Mouse (Mus musculus) 3T3-L1 (cell line): ENCODE data around the gene Crlf2.

Source experiments
- DNase-seq: peaks from one replicate; pipeline ENCODE4 v3.0.0-alpha.2; 2015; ENCODE audit warnings: low read depth, low spot score

Crlf2 gene

DNA sequence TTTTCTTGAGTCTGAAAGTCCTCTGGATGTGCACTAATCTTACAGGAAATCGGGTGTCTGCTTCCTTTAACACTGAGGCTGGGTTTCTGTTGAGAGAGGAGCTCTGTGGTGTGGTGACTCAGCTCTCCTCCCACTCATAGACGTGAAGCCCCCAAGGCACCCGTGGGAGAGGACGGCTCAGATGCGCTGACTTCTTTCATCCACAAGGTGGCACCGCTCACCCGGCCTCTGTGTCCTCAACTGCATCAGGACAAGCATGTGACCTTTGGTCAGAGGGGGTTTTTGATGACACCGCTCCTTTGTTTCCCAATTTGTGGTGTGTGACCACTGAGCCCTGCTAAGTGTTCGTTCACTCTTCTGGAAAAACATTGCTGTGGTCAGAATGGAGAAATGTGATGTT, 10.1 kb downstream of the Crlf2 start:
- DNase-seq = peak; percentile 35

- no peak for DNase-seq
These were observed 11.7 kb downstream of the Crlf2 start for GRCm38 (mm10) chr5:109547112-109547511.

DNA sequence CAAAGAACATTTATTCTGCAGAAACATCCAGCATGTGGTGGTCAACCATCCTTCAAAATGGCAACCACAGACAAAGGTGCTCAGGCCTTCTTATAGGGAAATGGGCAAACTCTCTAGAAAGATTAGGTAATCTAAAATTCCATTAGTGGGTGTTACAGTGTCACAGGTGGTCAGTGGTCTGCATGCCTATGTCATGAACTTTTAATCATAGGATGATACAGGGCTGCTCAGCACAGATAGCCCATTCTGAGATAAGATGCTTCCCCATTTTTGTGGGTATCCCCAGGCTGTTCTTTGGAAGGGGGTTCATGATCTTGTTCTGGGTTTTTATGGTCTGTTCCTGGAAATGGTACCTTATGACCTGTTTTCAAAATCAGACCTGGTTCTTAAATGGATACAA, 49.1 kb downstream of the Crlf2 start:
- DNase-seq = no peak

- DNase-seq = peak; percentile 44
These were observed 52.1 kb downstream of the Crlf2 start for GRCm38 (mm10) chr5:109506729-109507128.
